Mouse (Mus musculus) stomach, embryonic 16.5 days (tissue): ENCODE measurements around the gene Lap3. TPM values are rescaled to one million over a fixed set of nuclear protein-coding genes. Genes with fewer than 3 reads are reported as not detected.

Experiments
- ATAC-seq: fragments of 200-750 bp; cut with Nextera tagmentation; 2 replicates; pipeline ENCODE4 v1.8.0; 2017; ENCODE audit warnings: moderate number of reproducible peaks, moderate TSS enrichment; ENCODE audit not compliant: insufficient read depth, low FRiP score
- H3K27ac ChIP-seq: fragments of 300-500 bp; sonication (generic); 2 replicates; pipeline ENCODE4 v1.5.1; 2014; ENCODE audit warnings: low read length
- H3K27me3 ChIP-seq: fragments of 300-500 bp; sonication (generic); 2 replicates; pipeline ENCODE4 v1.6.1; 2014; ENCODE audit warnings: low read length, control low read depth, mixed read lengths; ENCODE audit not compliant: control insufficient read depth, insufficient read depth
- H3K36me3 ChIP-seq: fragments of 300-500 bp; sonication (generic); 2 replicates; pipeline ENCODE4 v1.6.1; 2014; ENCODE audit warnings: low read length; ENCODE audit not compliant: control insufficient read depth, insufficient read depth
- H3K4me1 ChIP-seq: fragments of 300-500 bp; sonication (generic); 2 replicates; pipeline ENCODE4 v1.6.1; 2014; ENCODE audit warnings: low read length, control low read depth, mixed read lengths; ENCODE audit not compliant: control insufficient read depth, insufficient read depth
- H3K4me2 ChIP-seq: fragments of 300-500 bp; sonication (generic); 2 replicates; pipeline ENCODE4 v1.6.1; 2014; ENCODE audit warnings: low read depth, low read length, mixed read lengths
- H3K4me3 ChIP-seq: fragments of 300-500 bp; sonication (generic); replicated peaks from 2 replicates; pipeline ENCODE4 v1.5.1; 2014; ENCODE audit warnings: mild to moderate bottlenecking, low read length
- H3K9ac ChIP-seq: fragments of 300-500 bp; sonication (generic); 2 replicates; pipeline ENCODE4 v1.6.1; 2014; ENCODE audit warnings: low read length
- H3K9me3 ChIP-seq: fragments of 300-500 bp; sonication (generic); replicated peaks from 2 replicates; pipeline ENCODE4 v1.6.1; 2016; ENCODE audit warnings: low read length, control low read depth; ENCODE audit not compliant: control insufficient read depth
- WGBS: fragments of 180-500 bp; shearing (Covaris S2); extraction: QIAGEN DNeasy Blood & Tissue Kit; methylation state at CpG from one replicate; pipeline ENCODE4 v1.1.7; 2014; 5-methylcytosine and 5-hydroxymethylcytosine counted together
- polyA plus RNA-seq: library from polyadenylated mRNA; unstranded; fragments of >200 nt; fragmentation: Nextera tagmentation; extraction: Ambion mirVana; gene quantifications from 2 replicates; pipeline ENCODE4 v1.2.1, GENCODE M21; 2015

Lap3 gene
- 86.7 and 88.2 TPM in 2 replicates for polyA plus RNA-seq

- H3K27ac ChIP-seq: peak within 1 kb of the TSS; percentile 85
- WGBS: under 1% methylated on average over 78 of the region's 78 CpGs
- peak; percentile 97 for ATAC-seq
- H3K4me1 ChIP-seq: peaks cover 12% of the 10 kb centered on the region
- peak within 1 kb of the TSS; percentile 92 for H3K4me2 ChIP-seq
- peak within 1 kb of the TSS; percentile 87 for H3K4me3 ChIP-seq
- no peaks in the 10 kb centered on the region for H3K9me3 ChIP-seq
- H3K36me3 ChIP-seq: peaks cover 15% of the 10 kb centered on the region; the same call in 1 of the 2 replicates
- peak within 1 kb of the TSS; percentile 84 for H3K9ac ChIP-seq
- no peaks in the 10 kb centered on the region for H3K27me3 ChIP-seq
Observed at GRCm38 (mm10) chr5:45493191-45494092, at the start of gene Lap3. TSS of gene Lap3 (plus strand) at chr5:45493374.

- no peak for ATAC-seq
Observed at GRCm38 (mm10) chr5:45444130-45444832, 48.9 kb upstream of the Lap3 start.

GRCm38 (mm10) chr5:45448676-45449075 lies 44.5 kb upstream of the Lap3 start:
- no peaks in the 10 kb centered on the region; the same call in 1 of the 2 replicates for H3K36me3 ChIP-seq
- no peaks in the 10 kb centered on the region for H3K9me3 ChIP-seq
- no peak for ATAC-seq
- H3K27ac ChIP-seq: no peak overlapping the region
- H3K4me2 ChIP-seq: peak overlapping the region; percentile 89
- H3K4me3 ChIP-seq: peak overlapping the region; percentile 80
- H3K27me3 ChIP-seq: no peaks in the 10 kb centered on the region
- peaks cover 11% of the 10 kb centered on the region for H3K4me1 ChIP-seq
- 55% methylated on average over 5 of the region's 5 CpGs for WGBS
- H3K9ac ChIP-seq: peak overlapping the region; percentile 81

More at GRCm38 (mm10) chr5:45444130-45444832, 48.9 kb upstream of the Lap3 start:
- Histone ChIP-seq H3K27ac (no peak overlapping the region), H3K36me3 (peaks cover 8% of the 10 kb centered on the region), H3K4me3 (no peak overlapping the region), H3K4me2 (no peak overlapping the region), H3K27me3 (no peaks in the 10 kb centered on the region), H3K9ac (no peak overlapping the region), H3K4me1 (peaks cover 7% of the 10 kb centered on the region), H3K9me3 (no peaks in the 10 kb centered on the region)
- 85% methylated on average over 8 of the region's 8 CpGs for WGBS

- H3K9ac ChIP-seq: peak overlapping the region; percentile 81
- no peaks in the 10 kb centered on the region for H3K9me3 ChIP-seq
- peak overlapping the region; percentile 80 for H3K4me3 ChIP-seq
- H3K27ac ChIP-seq: no peak overlapping the region
- ATAC-seq: no peak
- under 1% methylated on average over 8 of the region's 8 CpGs for WGBS
- H3K4me1 ChIP-seq: peaks cover 11% of the 10 kb centered on the region
- peak overlapping the region; percentile 89 for H3K4me2 ChIP-seq
- H3K36me3 ChIP-seq: no peaks in the 10 kb centered on the region; the same call in 1 of the 2 replicates
- H3K27me3 ChIP-seq: no peaks in the 10 kb centered on the region
Observed at GRCm38 (mm10) chr5:45449206-45449605, 44.0 kb upstream of the Lap3 start.

GRCm38 (mm10) chr5:45449831-45450716 lies 43.1 kb upstream of the Lap3 start, which contains the start of gene Qdpr:
TSS of gene Qdpr (minus strand) at chr5:45450236.
- under 1% methylated on average over 70 of the region's 70 CpGs for WGBS

GRCm38 (mm10) chr5:45453451-45453850 lies 39.7 kb upstream of the Lap3 start, which contains the start of gene Clrn2:
TSS of gene Clrn2 (plus strand) at chr5:45453751.
- no peak within 1 kb of the TSS for H3K4me2 ChIP-seq
- no peak within 1 kb of the TSS for H3K9ac ChIP-seq
- no peak for ATAC-seq
- peaks cover 11% of the 10 kb centered on the region for H3K4me1 ChIP-seq
- H3K27ac ChIP-seq: no peak within 1 kb of the TSS
- no peaks in the 10 kb centered on the region for H3K27me3 ChIP-seq
- 63% methylated on average over 6 of the region's 6 CpGs for WGBS
- H3K9me3 ChIP-seq: no peaks in the 10 kb centered on the region
- no peaks in the 10 kb centered on the region for H3K36me3 ChIP-seq
- H3K4me3 ChIP-seq: no peak within 1 kb of the TSS

More at GRCm38 (mm10) chr5:45449831-45450716, 43.1 kb upstream of the Lap3 start, which contains the start of gene Qdpr:
- no peaks in the 10 kb centered on the region for H3K9me3 ChIP-seq
- H3K36me3 ChIP-seq: no peaks in the 10 kb centered on the region
- peaks cover 11% of the 10 kb centered on the region for H3K4me1 ChIP-seq
- H3K27me3 ChIP-seq: no peaks in the 10 kb centered on the region
- H3K4me2 ChIP-seq: peak within 1 kb of the TSS; percentile 89
- peak within 1 kb of the TSS; percentile 81 for H3K9ac ChIP-seq
- peak; percentile 99 for ATAC-seq
- peak within 1 kb of the TSS; percentile 87 for H3K27ac ChIP-seq
- H3K4me3 ChIP-seq: peak within 1 kb of the TSS; percentile 80

- no peaks in the 10 kb centered on the region for H3K9me3 ChIP-seq
- no peaks in the 10 kb centered on the region for H3K27me3 ChIP-seq
- 35% methylated on average over 9 of the region's 9 CpGs for WGBS
- no peak overlapping the region for H3K9ac ChIP-seq
- ATAC-seq: no peak
- H3K4me2 ChIP-seq: no peak overlapping the region
- H3K4me1 ChIP-seq: 0 out of 2 replicates have a peak, but pooled peaks cover 3% of the 10 kb centered on the region
- H3K36me3 ChIP-seq: no peaks in the 10 kb centered on the region
- no peak overlapping the region for H3K4me3 ChIP-seq
- H3K27ac ChIP-seq: no peak overlapping the region
Observed at GRCm38 (mm10) chr5:45454456-45454855, 38.7 kb upstream of the Lap3 start.

- Histone ChIP-seq H3K9me3 (no peaks in the 10 kb centered on the region), H3K4me3 (no peak overlapping the region), H3K27ac (no peak overlapping the region), H3K9ac (no peak overlapping the region), H3K4me2 (no peak overlapping the region), H3K4me1 (no peaks in the 10 kb centered on the region), H3K27me3 (no peaks in the 10 kb centered on the region), H3K36me3 (no peaks in the 10 kb centered on the region)
- ATAC-seq: 0 out of 2 replicates have a peak, but pooled peaks have one; percentile 7
- WGBS: 28% methylated on average over 7 of the region's 7 CpGs
Observed at GRCm38 (mm10) chr5:45472880-45473450, 20.2 kb upstream of the Lap3 start.
